Mouse (Mus musculus) adrenal gland, postnatal 14 days (tissue): Measurements from ENCODE around the gene Arl4d. TPM values are rescaled to one million over a fixed set of nuclear protein-coding genes. Genes with fewer than 3 reads are reported as not detected.

Source experiments
- total RNA-seq: library from RNA; stranded (reverse); gene quantifications from 2 replicates; pipeline ENCODE4 v1.2.3, GENCODE M21; 2021

Arl4d gene
- total RNA-seq, 1 experiment from 2014 or later = 12.6 TPM

Other genes with a start within 250 kb of the Arl4d start
- 41.9 and 44.8 TPM in 2 replicates for gene Aarsd1, start 247.9 kb upstream of the Arl4d start, total RNA-seq
- gene Gm27029, start 240.7 kb upstream of the Arl4d start, total RNA-seq = 3.9 and 6.0 TPM in 2 replicates
- gene Rundc1, start 240.5 kb upstream of the Arl4d start, total RNA-seq = 19.6 and 20.9 TPM in 2 replicates
- gene Ptges3l, start 240.2 kb upstream of the Arl4d start, total RNA-seq = 3.2 and 5.3 TPM in 2 replicates
- gene Rpl27, start 223.2 kb upstream of the Arl4d start, total RNA-seq = 98.3 and 102 TPM in 2 replicates
- 29.0 and 29.6 TPM in 2 replicates for gene Ifi35, start 217.1 kb upstream of the Arl4d start, total RNA-seq
- 8.9 and 9.6 TPM in 2 replicates for gene Rnd2, start 200.5 kb upstream of the Arl4d start, total RNA-seq
- 74.7 and 95.1 TPM in 2 replicates for gene Vat1, start 199.3 kb upstream of the Arl4d start, total RNA-seq
- 4.9 and 6.6 TPM in 2 replicates for gene Brca1, start 113.6 kb upstream of the Arl4d start, total RNA-seq
- 128 and 130 TPM in 2 replicates for gene Nbr1, start 113.4 kb upstream of the Arl4d start, total RNA-seq
- gene Tmem106a, start 83.3 kb upstream of the Arl4d start, total RNA-seq = 9.6 and 11.0 TPM in 2 replicates
- gene Gm11634, start 66.3 kb upstream of the Arl4d start, total RNA-seq = not detected in 2 replicates
- 22.9 and 26.6 TPM in 2 replicates for gene Rdm1, start 38.3 kb upstream of the Arl4d start, total RNA-seq
- 24.6 and 27.8 TPM in 2 replicates for gene Dhx8, start 67.4 kb downstream of the Arl4d start, total RNA-seq
- gene Etv4, start 119.8 kb downstream of the Arl4d start, total RNA-seq = 3.0 and 3.6 TPM in 2 replicates
- gene Meox1, start 228.8 kb downstream of the Arl4d start, total RNA-seq = 8.4 and 9.2 TPM in 2 replicates